Mouse (Mus musculus) heart, postnatal 14 days (tissue): ENCODE data around the gene Lypd3. TPM values are rescaled to one million over a fixed set of nuclear protein-coding genes. Genes with fewer than 3 reads are reported as not detected.

Experiments
- DNase-seq, 2 experiments: peaks; one replicate each; pipeline ENCODE4 v3.0.0; 2021 to 2022
- intact Hi-C: fragments of 180-260 bp; cut with DNase I; formaldehyde crosslinking; loops from one replicate; pipeline ENCODE4 v1.15.1; 2025
- long read RNA-seq, 2 experiments: library from polyadenylated mRNA; stranded (forward); transcript quantifications; one replicate each; pipeline ENCODE4 v2.0.0; 2021
- total RNA-seq, 2 experiments: library from RNA; stranded (reverse); gene quantifications; 2 replicates each; pipeline ENCODE4 v1.2.3; 2021

Lypd3 gene
- not detected for total RNA-seq
- long read RNA-seq, experiment 1 = 0 reads
- long read RNA-seq, experiment 2 = 0 reads

- no peak for DNase-seq
- intact Hi-C loops = no loop called here
Observed at GRCm38 (mm10) chr7:24636264-24636663, at the start of gene Lypd3. Gene Lypd3, plus strand, starts transcription at chr7:24636550.

GRCm38 (mm10) chr7:24586828-24587227 lies 49.5 kb upstream of the Lypd3 start:
- no peak for DNase-seq
- intact Hi-C loops = no loop called here

GRCm38 (mm10) chr7:24587330-24588105 lies 48.8 kb upstream of the Lypd3 start, which contains the start of the genes Ethe1 and Zfp575:
Gene Ethe1, plus strand, starts transcription at chr7:24587543.
Gene Zfp575, minus strand, starts transcription at chr7:24587641.
- intact Hi-C loops = no loop called here
- peak; percentile 70 to 71 for DNase-seq

GRCm38 (mm10) chr7:24588336-24588735 lies 48.0 kb upstream of the Lypd3 start:
- peak; percentile 40 to 54 for DNase-seq
- intact Hi-C loops = no loop called here

- intact Hi-C loops = loop anchor here (5.0 kb wide), 1 partner anchor 44 kb away; the partner anchor contains the start of genes Pinlyp and Xrcc1
- DNase-seq = no peak
Observed at GRCm38 (mm10) chr7:24591735-24592134, 44.6 kb upstream of the Lypd3 start.

- DNase-seq = no peak
- intact Hi-C loops = loop anchor here (5.0 kb wide), 1 partner anchor 45 kb away; the partner anchor contains the start of genes Pinlyp and Xrcc1
Observed at GRCm38 (mm10) chr7:24592163-24592562, 44.2 kb upstream of the Lypd3 start.

- intact Hi-C loops = loop anchor here (5.0 kb wide), 1 partner anchor 45 kb away; the partner anchor contains the start of genes Pinlyp and Xrcc1
- DNase-seq = no peak
Observed at GRCm38 (mm10) chr7:24592781-24593180, 43.6 kb upstream of the Lypd3 start.

GRCm38 (mm10) chr7:24593621-24594308 lies 42.6 kb upstream of the Lypd3 start:
- intact Hi-C loops = loop anchor here (5.0 kb wide), 1 partner anchor 46 kb away; the partner anchor contains the start of genes Pinlyp and Xrcc1
- peak; percentile 81 for DNase-seq

- no peak for DNase-seq
- intact Hi-C loops = loop anchor here (5.0 kb wide), 1 partner anchor 47 kb away; the partner anchor contains the start of genes Pinlyp and Xrcc1
Observed at GRCm38 (mm10) chr7:24594309-24594803, 42.0 kb upstream of the Lypd3 start.

GRCm38 (mm10) chr7:24595464-24595863 lies 40.9 kb upstream of the Lypd3 start:
- intact Hi-C loops = no loop called here
- no peak for DNase-seq

GRCm38 (mm10) chr7:24598121-24598520 lies 38.2 kb upstream of the Lypd3 start:
- intact Hi-C loops = no loop called here
- no peak for DNase-seq

GRCm38 (mm10) chr7:24599211-24600067 lies 36.9 kb upstream of the Lypd3 start:
- DNase-seq = peak in 1 of 2 experiments; percentile 19
- intact Hi-C loops = loop anchor here (2.0 kb wide), 1 partner anchor 53 kb away; no protein-coding TSS in a partner anchor

- intact Hi-C loops = loop anchor here (1.0 to 2.0 kb wide), 2 partner anchors 52 to 61 kb away; no protein-coding TSS in a partner anchor
Observed at GRCm38 (mm10) chr7:24600941-24601597, 35.3 kb upstream of the Lypd3 start.

GRCm38 (mm10) chr7:24605561-24605960 lies 30.8 kb upstream of the Lypd3 start:
- intact Hi-C loops = no loop called here
- DNase-seq = no peak

More at GRCm38 (mm10) chr7:24600941-24601597, 35.3 kb upstream of the Lypd3 start:
- peak; percentile 97 to 99 for DNase-seq

GRCm38 (mm10) chr7:24606046-24606445 lies 30.3 kb upstream of the Lypd3 start:
- DNase-seq = no peak
- intact Hi-C loops = no loop called here

GRCm38 (mm10) chr7:24608017-24608416 lies 28.3 kb upstream of the Lypd3 start:
- peak; percentile 38 to 62 for DNase-seq
- intact Hi-C loops = no loop called here

GRCm38 (mm10) chr7:24608561-24608960 lies 27.8 kb upstream of the Lypd3 start:
- intact Hi-C loops = no loop called here
- no peak for DNase-seq

GRCm38 (mm10) chr7:24610144-24610878 lies 26.0 kb upstream of the Lypd3 start, which contains the start of gene Phldb3:
Gene Phldb3, plus strand, starts transcription at chr7:24610763.
- no peak for DNase-seq
- intact Hi-C loops = no loop called here
